Mouse (Mus musculus): ENCODE results near the gene Atp5s.

The Atp5s gene

GRCm38 (mm10) chr12:69724711-69725460, at the start of gene Atp5s, which contains the start of gene L2hgdh:
TSS of gene Atp5s (plus strand) at chr12:69724950.
TSS of gene L2hgdh (minus strand) at chr12:69724873.
- peak; percentile 93 for DNase-seq (ENCODE audit: low read depth)

DNA sequence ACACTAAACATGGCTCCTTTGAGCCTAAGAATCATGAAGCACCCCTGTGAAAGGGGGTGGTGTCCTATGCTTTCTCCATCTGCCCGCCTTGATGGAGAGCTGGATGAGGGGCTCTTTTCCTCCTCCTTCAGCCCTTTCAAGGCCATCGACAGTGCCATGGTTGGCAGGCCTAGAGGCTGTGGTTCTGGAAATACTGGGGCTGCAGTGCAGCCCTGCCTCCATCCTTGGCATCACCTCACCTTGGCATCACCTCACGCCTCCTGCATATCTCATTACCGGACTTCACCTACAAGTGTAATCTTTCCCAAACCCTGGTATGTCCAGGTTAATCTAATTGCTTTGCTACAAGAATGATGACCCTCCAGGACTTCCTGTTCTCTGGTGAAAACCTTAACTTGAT, 48.6 kb upstream of the Atp5s start:
- no peak for DNase-seq (ENCODE audit: low read depth)

DNA sequence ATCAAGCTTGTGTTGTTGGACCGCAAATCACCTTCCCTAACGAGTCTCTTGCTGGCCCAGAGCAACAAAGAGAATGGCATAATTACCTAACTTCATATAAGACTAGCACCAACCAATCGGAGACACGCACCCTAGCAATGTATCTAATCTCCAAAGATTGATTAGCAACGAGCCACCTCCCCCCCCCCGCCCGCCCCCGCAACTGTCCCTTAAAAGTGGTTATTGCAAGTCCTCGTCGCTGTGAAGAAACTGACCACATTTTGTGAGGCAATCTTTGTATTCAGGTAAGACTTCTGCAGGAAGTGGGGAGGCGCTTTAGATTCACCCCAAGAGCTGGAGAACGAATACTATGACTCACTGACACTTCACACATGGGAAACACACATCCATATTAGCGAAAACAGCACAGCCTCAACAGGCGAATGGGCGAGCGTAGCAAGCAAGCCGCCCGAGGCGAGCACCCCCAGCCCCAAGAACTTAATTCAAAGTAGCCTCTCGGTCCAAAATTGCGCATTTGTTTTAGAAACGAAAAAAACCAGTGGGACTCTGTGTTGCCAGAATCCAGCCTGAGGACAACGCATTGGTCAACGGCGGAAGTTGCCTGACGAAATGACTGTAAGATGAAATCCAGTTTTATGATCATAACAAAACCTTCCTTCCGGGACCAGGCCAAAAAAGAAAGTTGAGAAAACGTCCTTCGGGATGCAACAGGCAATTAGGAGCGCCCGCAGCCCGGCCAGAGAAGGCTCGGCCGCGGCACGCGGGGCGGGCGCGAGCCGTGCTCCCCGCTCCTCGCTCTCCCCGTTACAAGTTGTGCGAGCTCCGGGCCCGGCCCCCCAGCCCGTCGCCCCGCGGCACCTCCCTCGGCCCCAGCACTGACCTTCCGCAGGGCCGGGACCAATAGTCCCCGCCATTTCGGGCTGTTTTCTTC, 43.9 kb upstream of the Atp5s start:
- DNase-seq (ENCODE audit: low read depth) = peak; percentile 84

- peak; percentile 51 for DNase-seq (ENCODE audit: low read depth)
Observed at GRCm38 (mm10) chr12:69681566-69682061, 43.1 kb upstream of the Atp5s start, which contains the start of gene Sos2. TSS of gene Sos2 (minus strand) at chr12:69681852.

DNA sequence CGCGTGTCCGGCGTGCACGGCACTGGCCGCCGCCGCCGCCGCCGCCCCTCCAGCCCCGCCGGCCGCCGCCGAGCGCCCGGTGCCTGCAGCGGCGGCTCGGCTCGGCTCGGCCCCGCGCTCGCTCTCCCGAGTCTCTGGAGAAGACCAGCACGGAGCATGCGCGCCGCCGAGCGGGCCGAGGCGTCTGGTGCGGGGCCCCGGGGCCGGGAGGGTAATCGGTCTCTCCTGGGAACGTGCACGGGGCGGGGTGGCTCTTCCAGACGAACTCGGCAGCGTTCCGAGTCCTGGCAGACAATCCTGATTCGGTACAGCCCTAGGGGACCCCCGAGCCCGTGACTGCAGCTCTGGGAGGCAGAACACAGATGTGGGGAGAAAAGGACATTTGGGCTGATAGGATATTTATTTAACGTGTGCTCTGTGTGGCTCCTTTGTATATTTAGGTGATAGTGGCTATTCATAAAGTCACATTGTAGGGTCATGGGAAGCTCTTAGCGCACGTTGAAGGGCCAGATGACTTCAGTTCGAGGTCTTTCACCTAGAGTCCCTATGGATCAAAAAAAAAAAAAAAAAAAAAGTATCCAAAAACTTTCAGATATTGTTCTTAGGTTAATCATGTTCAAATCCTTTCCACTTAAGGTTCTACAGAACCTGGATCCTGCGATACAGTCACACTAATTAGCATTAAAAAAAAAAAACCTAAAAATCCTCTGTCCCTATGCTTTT, 42.5 kb upstream of the Atp5s start:
- peak; percentile 77 for DNase-seq (ENCODE audit: low read depth)

GRCm38 (mm10) chr12:69682788-69683419, 41.8 kb upstream of the Atp5s start:
- peak; percentile 36 for DNase-seq (ENCODE audit: low read depth)

DNA sequence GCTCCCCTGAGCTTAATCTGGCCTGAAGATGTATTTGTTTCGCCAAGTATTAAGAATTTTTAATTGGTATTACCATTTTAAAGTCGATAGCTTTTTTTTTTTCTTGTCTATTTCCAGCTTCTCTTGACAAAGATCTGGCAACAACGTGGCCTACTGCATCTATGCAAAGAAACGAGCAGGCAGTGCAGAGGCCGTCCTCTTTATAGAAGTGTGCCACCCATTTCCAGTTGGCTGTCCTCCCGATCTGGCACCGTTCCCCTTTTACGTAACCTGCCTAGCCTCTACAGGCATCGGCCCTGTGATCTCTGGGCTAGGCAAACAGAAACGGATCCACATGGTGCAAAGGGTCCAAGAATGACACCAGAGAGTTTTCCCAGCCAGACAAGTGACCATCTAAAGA, 41.2 kb upstream of the Atp5s start:
- peak; percentile 21 for DNase-seq (ENCODE audit: low read depth)

DNA sequence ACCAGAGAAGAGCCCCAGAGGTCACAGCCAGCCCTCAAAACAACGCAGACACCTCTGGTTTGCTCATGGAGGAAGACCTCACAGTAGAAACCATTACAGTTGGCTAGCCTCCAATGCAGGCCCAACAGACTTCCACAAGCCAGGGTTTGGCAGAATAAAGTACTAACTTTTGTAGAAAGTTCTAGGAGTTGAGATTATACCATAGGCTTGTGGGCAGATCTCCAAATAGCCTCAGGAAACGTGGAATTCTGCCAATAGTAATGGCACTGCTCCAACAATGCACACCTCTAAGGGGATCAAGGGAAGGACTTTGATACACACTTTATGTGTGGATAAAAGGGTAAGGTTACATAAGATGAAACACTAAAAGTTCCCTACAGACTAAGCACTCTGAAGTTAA, 36.4 kb upstream of the Atp5s start:
- DNase-seq (ENCODE audit: low read depth) = no peak

DNA sequence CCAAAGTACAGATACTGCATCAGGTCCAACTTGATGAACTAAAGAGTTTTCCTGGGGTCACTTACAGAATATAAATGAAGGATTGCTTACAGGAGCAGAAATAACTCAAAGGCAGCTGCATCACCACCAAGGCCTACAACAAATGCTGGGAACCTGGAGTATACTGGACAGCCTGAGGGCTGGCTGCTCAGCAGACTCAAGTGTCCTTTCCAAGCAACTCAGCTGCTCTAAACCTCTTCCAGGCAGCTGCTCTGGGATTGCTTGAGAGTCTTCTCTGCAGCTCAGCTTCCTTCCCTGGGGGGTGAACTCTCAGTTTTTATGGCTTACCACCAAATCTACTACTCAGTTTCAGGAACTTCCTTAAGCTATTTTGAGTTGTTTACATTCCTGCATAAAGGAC, 35.7 kb upstream of the Atp5s start:
- no peak for DNase-seq (ENCODE audit: low read depth)

DNA sequence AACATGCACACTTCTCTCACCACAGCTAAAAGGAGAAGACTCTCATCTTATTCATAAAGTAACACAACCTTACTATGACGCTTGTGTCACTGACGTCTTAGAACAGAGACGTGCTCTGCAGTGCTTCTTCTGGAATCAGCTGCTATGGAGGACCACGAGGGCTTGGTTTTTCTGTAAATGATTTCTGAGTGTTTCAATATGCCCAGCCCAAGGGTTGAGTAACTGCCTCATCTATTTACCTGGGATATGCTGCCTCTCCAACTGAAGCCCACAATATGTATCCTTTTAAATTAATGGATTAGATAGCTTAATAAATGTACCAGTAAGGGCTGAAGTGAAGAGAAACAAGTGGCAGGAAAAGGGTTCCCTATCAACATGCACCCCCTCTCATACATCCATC, 34.0 kb upstream of the Atp5s start:
- no peak for DNase-seq (ENCODE audit: low read depth)

DNA sequence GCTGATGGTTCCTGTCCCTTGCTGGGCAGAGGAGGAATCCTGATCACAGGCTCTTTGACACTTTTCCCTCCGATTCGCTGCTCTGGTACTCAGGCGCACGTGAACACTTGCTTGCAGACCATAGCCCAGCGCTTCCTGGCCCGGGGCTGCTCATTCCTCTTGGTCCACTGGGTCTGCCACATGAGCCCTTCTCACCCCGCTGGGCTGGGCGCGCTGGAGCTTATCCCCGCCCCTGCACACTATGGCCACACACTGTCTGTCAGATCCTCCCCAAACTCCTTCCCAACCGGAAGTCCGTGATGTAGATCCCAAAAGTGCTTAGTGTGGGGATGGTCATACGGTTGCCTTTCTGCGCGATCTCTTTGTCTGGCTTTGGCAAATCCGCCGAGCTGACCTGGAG, 31.3 kb upstream of the Atp5s start:
- no peak for DNase-seq (ENCODE audit: low read depth)

DNA sequence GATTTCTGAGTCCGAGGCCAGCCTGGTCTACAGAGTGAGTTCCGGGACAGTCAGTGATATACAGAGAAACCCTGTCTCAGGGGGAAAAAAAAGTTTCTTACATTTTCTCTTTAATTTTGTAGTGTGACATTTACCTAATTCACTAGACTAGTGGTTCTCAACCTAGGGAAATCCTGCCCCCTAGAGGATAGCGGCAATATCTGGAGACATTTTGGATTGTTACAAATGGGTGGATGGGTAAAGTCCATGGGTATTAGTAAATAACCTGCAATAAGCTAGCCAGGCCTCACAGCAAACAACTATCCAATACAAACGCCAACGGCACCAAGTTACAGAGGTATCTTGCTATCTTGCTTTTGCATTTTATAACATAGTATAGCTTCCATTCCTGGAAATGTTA, 28.0 kb upstream of the Atp5s start:
- DNase-seq (ENCODE audit: low read depth) = peak; percentile 77

DNA sequence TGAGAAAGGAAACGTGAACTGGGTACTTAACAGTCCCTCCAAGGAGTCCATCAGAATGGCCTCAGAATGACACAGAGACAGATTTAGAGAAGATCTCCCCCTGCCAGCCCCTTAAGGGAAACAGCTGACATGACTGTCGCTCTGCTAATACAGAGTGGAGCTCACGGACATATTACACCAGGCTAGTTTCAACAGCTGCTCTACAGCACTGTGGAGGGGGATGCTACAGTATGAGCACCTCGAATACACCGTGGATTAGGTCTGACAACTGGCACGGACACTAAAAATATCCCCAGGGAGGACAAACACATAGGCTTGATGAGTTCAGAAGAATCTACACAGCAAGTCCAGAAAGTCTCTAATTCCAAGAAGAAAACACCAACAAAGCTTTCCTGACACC, 26.4 kb upstream of the Atp5s start:
- no peak for DNase-seq (ENCODE audit: low read depth)

DNA sequence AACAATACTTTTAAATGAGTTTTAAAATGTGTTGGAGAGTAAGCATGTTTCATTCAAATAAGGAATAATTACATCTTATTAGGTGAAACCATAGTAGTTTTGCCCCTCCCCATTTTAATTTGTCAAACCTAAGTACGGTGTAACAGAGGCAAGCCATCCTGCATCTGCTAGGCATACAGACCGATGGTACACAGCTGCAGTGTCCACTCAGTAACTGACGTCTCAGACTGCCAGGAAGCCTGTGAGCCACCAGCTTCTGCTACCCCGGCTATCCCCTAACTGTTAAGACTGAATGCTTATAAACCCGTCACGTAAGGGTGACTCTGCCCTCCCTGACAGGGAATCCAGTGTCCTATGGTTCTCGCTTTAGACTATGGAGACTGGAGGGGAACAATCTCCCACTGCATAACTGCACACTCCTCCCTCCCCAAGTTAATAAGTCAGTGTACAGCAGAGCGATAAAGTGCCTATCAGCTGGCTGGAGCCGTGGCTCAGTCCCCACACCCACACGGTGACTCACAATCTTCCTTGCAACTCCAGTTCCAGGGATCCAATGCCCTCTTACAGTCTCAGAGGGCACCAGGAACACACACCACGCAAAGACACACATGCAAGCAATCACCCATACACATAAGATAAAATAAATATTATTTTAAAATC, 19.8 kb upstream of the Atp5s start:
- no peak for DNase-seq (ENCODE audit: low read depth)

DNA sequence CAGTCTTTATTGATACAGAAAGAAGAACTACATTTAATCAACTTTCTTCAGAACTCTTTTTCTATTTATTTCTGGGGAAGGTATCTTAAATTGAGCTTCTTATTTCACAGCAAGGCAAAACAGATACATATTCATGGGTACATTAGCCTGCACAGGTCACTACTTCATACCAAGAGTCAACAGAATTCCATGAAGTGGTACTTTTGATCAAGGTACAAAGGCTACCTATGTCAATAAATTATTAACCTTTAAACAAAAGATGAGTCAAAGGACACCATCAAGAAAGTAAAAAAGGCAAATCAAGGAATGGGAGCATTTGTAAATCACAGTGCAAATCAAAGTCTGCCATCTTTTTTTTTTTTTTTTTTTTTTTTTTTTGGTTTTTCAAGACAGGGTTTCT, 11.1 kb upstream of the Atp5s start:
- no peak for DNase-seq (ENCODE audit: low read depth)

DNA sequence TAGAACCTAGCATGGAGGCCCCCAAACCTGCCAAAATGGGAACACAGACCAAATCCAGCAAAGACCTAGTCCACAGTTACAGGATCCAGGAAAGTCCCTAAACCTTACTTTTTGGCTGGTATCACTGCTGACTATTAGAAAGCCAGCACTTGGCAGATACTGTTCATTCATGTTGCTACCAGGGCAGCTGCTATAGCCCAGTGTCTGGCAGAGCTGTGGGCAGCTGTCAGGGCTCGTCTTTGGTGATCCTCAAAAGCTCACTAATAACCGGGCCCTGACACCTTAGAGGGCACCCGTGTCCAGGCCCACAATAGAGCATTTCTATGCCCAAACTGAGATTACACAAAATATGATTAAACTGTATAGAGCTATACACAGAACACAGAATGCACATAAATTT, 1.9 kb upstream of the Atp5s start:
- no peak for DNase-seq (ENCODE audit: low read depth)

GRCm38 (mm10) chr12:69723376-69723775, 1.4 kb upstream of the Atp5s start:
- DNase-seq (ENCODE audit: low read depth) = no peak

DNA sequence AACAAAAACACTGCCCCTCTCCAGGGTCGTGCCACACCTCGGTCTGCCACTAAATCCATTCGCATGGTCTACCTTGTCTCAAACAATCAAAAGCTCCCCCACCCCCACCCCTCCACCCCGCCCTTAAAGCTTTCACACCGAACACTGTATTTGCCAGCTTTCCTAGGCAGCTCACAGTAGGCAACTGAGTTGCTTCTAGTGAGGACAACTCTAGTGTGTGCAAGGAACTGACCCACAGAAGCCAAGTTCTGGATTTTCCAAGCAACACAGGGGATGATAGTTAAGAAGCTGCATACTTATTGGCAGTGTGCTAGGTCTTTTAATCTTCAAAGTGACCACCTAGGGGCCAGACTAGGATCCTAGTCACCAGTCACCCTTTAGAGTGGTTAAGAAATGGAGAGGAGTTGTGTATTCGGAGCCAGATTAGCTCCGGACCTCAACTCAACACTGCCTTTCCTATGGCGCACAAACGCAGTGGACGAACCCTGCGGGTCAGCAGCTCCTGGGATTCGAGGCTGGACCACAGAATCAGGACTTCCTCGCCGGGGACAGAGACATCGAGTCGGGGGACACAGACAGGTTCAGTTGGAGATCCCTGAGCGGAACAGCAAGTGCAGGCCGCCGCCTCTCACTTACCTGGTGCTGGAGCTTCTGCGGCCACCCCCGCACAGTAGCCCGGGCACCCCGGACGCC, 586 bp upstream of the Atp5s start:
- no peak for DNase-seq (ENCODE audit: low read depth)

GRCm38 (mm10) chr12:69729246-69729645, 4.5 kb downstream of the Atp5s start:
- DNase-seq (ENCODE audit: low read depth) = no peak

- no peak for DNase-seq (ENCODE audit: low read depth)
Observed at GRCm38 (mm10) chr12:69730306-69730705, 5.6 kb downstream of the Atp5s start.

GRCm38 (mm10) chr12:69732221-69732620, 7.5 kb downstream of the Atp5s start:
- no peak for DNase-seq (ENCODE audit: low read depth)

Measured in naive thymus-derived CD4-positive, alpha-beta T cell, adult 2 months (primary cell).